Mouse (Mus musculus): Measurements from ENCODE around the gene Thbs3.

Thbs3 gene

GRCm38 (mm10) chr3:89227307-89228179 lies 12.6 kb downstream of the Thbs3 start:
- peak; percentile 90 to 95 for DNase-seq (ENCODE audit: low spot score in 2 of 2)

- peak; percentile 65 to 73 for DNase-seq (ENCODE audit: low spot score in 2 of 2)
Measured at GRCm38 (mm10) chr3:89228180-89228549, 13.2 kb downstream of the Thbs3 start.

- no peak for DNase-seq (ENCODE audit: low spot score in 2 of 2)
Measured at GRCm38 (mm10) chr3:89228836-89229235, 13.9 kb downstream of the Thbs3 start, which contains the start of gene Muc1. Muc1 (plus strand) TSS chr3:89229057.

- DNase-seq (ENCODE audit: low spot score in 2 of 2): no peak
Measured at GRCm38 (mm10) chr3:89229276-89229675, 14.3 kb downstream of the Thbs3 start.

GRCm38 (mm10) chr3:89230561-89230960 lies 15.6 kb downstream of the Thbs3 start:
- no peak for DNase-seq (ENCODE audit: low spot score in 2 of 2)

GRCm38 (mm10) chr3:89231345-89231744 lies 16.4 kb downstream of the Thbs3 start:
- DNase-seq (ENCODE audit: low spot score in 2 of 2): no peak

- DNase-seq (ENCODE audit: low spot score in 2 of 2): no peak
Measured at GRCm38 (mm10) chr3:89231772-89232275, 16.8 kb downstream of the Thbs3 start.

- no peak for DNase-seq (ENCODE audit: low spot score in 2 of 2)
Measured at GRCm38 (mm10) chr3:89232614-89233013, 17.6 kb downstream of the Thbs3 start.

- DNase-seq (ENCODE audit: low spot score in 2 of 2): no peak
Measured at GRCm38 (mm10) chr3:89233562-89234110, 18.7 kb downstream of the Thbs3 start.

GRCm38 (mm10) chr3:89236516-89236915 lies 21.5 kb downstream of the Thbs3 start:
- no peak for DNase-seq (ENCODE audit: low spot score in 2 of 2)

- DNase-seq (ENCODE audit: low spot score in 2 of 2): no peak
Measured at GRCm38 (mm10) chr3:89237682-89238081, 22.7 kb downstream of the Thbs3 start.

GRCm38 (mm10) chr3:89238494-89238893 lies 23.5 kb downstream of the Thbs3 start:
- no peak for DNase-seq (ENCODE audit: low spot score in 2 of 2)

GRCm38 (mm10) chr3:89242331-89242895 lies 27.4 kb downstream of the Thbs3 start:
- no peak for DNase-seq (ENCODE audit: low spot score in 2 of 2)

GRCm38 (mm10) chr3:89243609-89244008 lies 28.6 kb downstream of the Thbs3 start:
- DNase-seq (ENCODE audit: low spot score in 2 of 2): no peak

- DNase-seq (ENCODE audit: low spot score in 2 of 2): no peak
Measured at GRCm38 (mm10) chr3:89244158-89244981, 29.4 kb downstream of the Thbs3 start.

GRCm38 (mm10) chr3:89244982-89245687 lies 30.2 kb downstream of the Thbs3 start:
- DNase-seq (ENCODE audit: low spot score in 2 of 2): peak in 1 of 2 experiments; percentile 67

GRCm38 (mm10) chr3:89245688-89246171 lies 30.8 kb downstream of the Thbs3 start, which contains the start of gene Krtcap2:
Krtcap2 (plus strand) TSS chr3:89245966.
- peak in 1 of 2 experiments; percentile 63 for DNase-seq (ENCODE audit: low spot score in 2 of 2)

- DNase-seq (ENCODE audit: low spot score in 2 of 2): peak; percentile 91
Measured at GRCm38 (mm10) chr3:89246261-89247100, 31.5 kb downstream of the Thbs3 start, which contains the start of gene Trim46. Trim46 (minus strand) TSS chr3:89246309.

GRCm38 (mm10) chr3:89247466-89247865 lies 32.5 kb downstream of the Thbs3 start:
- no peak for DNase-seq (ENCODE audit: low spot score in 2 of 2)
